Mouse (Mus musculus): Measurements from ENCODE around the gene Lzts3. TPM values are rescaled to one million over a fixed set of nuclear protein-coding genes. Genes with fewer than 3 reads are reported as not detected.
"Not testable (repeated sequence)": the region's sequence is repeated elsewhere in the genome, so short reads cannot be mapped to it uniquely, and the experiment has no call there.

Lzts3 gene
- polyA plus RNA-seq, 1 experiment: 11.1 TPM

GRCm38 (mm10) chr2:130663342-130663741, 20.7 kb upstream of the Lzts3 start:
- no peak for DNase-seq
- no peak overlapping the region for H3K4me3 ChIP-seq (replicated peaks; ENCODE audit: extremely low read depth, low read depth, low read length)
- peaks cover 9% of the 10 kb centered on the region; the same call in 1 of the 2 replicates for H3K4me1 ChIP-seq (ENCODE audit: control insufficient read depth, insufficient read depth, low read length)
- 88% methylated on average over 11 of the region's 11 CpGs for WGBS
- no peak for TF ChIP-seq POLR2A (IDR thresholded peaks at IDR 0.05; ENCODE audit: borderline replicate concordance, extremely low read depth, low read depth, low read length)
- no peak for TF ChIP-seq CTCF (IDR thresholded peaks at IDR 0.05; ENCODE audit: insufficient read depth, low read length)

GRCm38 (mm10) chr2:130658530-130658929, 15.9 kb upstream of the Lzts3 start:
- no peak for DNase-seq
- H3K4me3 ChIP-seq (replicated peaks; ENCODE audit: extremely low read depth, low read depth, low read length): no peak overlapping the region
- WGBS: 94% methylated on average over 10 of the region's 10 CpGs
- no peak for TF ChIP-seq CTCF (IDR thresholded peaks at IDR 0.05; ENCODE audit: insufficient read depth, low read length)
- TF ChIP-seq POLR2A (IDR thresholded peaks at IDR 0.05; ENCODE audit: borderline replicate concordance, extremely low read depth, low read depth, low read length): no peak
- H3K4me1 ChIP-seq (ENCODE audit: control insufficient read depth, insufficient read depth, low read length): peaks cover 3% of the 10 kb centered on the region; the same call in 1 of the 2 replicates

DNA sequence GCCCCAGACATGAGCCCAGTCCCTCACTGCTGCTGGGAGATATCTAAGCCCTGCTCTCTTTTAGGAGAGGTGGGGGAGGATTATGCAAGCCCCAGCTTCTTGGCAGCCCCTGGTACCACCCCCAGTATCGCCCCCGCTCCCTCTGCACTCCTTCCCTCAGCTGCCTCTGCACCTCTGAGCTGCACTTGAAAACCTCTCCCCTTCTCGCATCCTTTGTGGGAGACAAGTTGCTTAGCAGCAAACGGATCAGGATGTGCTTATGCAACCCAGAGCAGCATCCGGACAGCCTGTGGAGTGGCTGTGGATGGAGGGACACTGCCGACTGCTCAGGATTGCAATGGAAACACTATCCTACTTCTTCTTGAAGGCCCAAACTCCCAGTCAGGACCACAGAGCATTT, 14.9 kb upstream of the Lzts3 start:
- no peak for TF ChIP-seq CTCF (IDR thresholded peaks at IDR 0.05; ENCODE audit: insufficient read depth, low read length)
- TF ChIP-seq POLR2A (IDR thresholded peaks at IDR 0.05; ENCODE audit: borderline replicate concordance, extremely low read depth, low read depth, low read length): no peak
- Histone ChIP-seq H3K4me1 (ENCODE audit: control insufficient read depth, insufficient read depth, low read length) (no peaks in the 10 kb centered on the region), H3K4me3 (replicated peaks; ENCODE audit: extremely low read depth, low read depth, low read length) (no peak overlapping the region)
- WGBS: 85% methylated on average over 6 of the region's 6 CpGs
- DNase-seq: no peak

- no peak for DNase-seq
- no peak overlapping the region for H3K4me3 ChIP-seq (replicated peaks; ENCODE audit: extremely low read depth, low read depth, low read length)
- TF ChIP-seq POLR2A (IDR thresholded peaks at IDR 0.05; ENCODE audit: borderline replicate concordance, extremely low read depth, low read depth, low read length): no peak
- no peak for TF ChIP-seq CTCF (IDR thresholded peaks at IDR 0.05; ENCODE audit: insufficient read depth, low read length)
- WGBS: 93% methylated on average over 9 of the region's 9 CpGs
- no peaks in the 10 kb centered on the region for H3K4me1 ChIP-seq (ENCODE audit: control insufficient read depth, insufficient read depth, low read length)
Observed at GRCm38 (mm10) chr2:130656536-130656935, 13.9 kb upstream of the Lzts3 start.

DNA sequence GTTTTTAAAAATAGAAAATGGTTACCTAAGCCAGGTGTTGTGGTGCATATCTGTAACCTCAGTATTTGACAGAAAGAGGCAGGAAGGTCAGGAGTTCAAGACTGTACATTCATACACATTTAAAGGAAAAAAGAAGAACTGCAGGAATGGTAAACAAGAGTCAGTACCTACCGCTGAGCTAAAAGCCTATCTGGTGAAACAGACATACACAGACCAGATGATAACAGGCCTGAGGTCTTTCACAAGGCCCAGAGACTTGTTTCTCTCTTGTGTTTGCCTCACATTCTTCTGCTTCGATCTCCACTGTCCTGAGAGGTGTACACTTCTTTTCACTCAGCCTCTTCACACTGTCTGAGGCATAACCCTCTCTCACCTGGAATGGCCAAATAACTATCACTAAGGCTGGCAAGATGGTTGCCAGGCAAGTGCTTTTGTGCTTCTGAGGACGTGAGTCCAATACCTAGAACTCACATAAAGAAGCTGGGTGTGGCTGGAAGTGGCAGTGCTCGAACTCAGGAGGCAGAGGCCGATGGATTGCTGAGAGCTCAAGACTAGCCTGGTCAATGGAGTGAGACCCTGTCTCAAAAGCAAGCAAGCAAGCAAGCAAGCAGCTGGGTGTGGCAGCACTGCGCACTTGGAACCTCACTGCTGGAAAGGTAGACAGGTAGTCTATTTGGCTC, 13.2 kb upstream of the Lzts3 start:
- WGBS: 88% methylated on average over 6 of the region's 6 CpGs
- DNase-seq: no peak
- TF ChIP-seq POLR2A (IDR thresholded peaks at IDR 0.05; ENCODE audit: borderline replicate concordance, extremely low read depth, low read depth, low read length): no peak
- Histone ChIP-seq H3K4me3 (replicated peaks; ENCODE audit: extremely low read depth, low read depth, low read length) (no peak overlapping the region), H3K4me1 (ENCODE audit: control insufficient read depth, insufficient read depth, low read length) (no peaks in the 10 kb centered on the region)

- WGBS: 78% methylated on average over 1 of the region's 1 CpGs
- no peak for DNase-seq
- TF ChIP-seq POLR2A (IDR thresholded peaks at IDR 0.05; ENCODE audit: borderline replicate concordance, extremely low read depth, low read depth, low read length): no peak
- TF ChIP-seq CTCF (IDR thresholded peaks at IDR 0.05; ENCODE audit: insufficient read depth, low read length): no peak
- H3K4me3 ChIP-seq (replicated peaks; ENCODE audit: extremely low read depth, low read depth, low read length): no peak overlapping the region
- no peaks in the 10 kb centered on the region for H3K4me1 ChIP-seq (ENCODE audit: control insufficient read depth, insufficient read depth, low read length)
Observed at GRCm38 (mm10) chr2:130653760-130654159, 11.2 kb upstream of the Lzts3 start.

GRCm38 (mm10) chr2:130653303-130653702, 10.7 kb upstream of the Lzts3 start:
- TF ChIP-seq POLR2A (IDR thresholded peaks at IDR 0.05; ENCODE audit: borderline replicate concordance, extremely low read depth, low read depth, low read length) (no peak), CTCF (IDR thresholded peaks at IDR 0.05; ENCODE audit: insufficient read depth, low read length) (no peak)

DNA sequence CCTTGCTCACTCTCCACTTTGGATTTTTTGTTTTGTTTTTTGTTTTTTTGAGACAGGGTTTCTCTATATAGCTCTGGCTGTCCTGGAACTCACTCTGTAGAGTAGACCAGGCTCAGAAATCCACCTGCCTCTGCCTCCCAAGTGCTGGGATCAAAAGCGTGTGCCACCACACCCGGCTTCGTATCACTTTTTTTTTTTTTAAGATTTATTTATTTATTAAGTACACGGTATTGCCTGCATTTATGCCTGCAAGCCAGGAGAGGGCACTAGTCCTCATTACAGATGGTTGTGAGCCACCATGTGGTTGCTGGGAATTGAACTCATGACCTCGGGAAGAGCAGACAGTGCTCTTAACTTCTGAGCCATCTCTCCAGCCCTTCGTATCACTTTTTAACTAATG, 6.4 kb upstream of the Lzts3 start:
- DNase-seq; H3K4me1 ChIP-seq (ENCODE audit: control insufficient read depth, insufficient read depth, low read length); H3K4me3 ChIP-seq (replicated peaks; ENCODE audit: extremely low read depth, low read depth, low read length): not testable (repeated sequence)
- WGBS: 77% methylated on average over 6 of the region's 6 CpGs

More at GRCm38 (mm10) chr2:130653303-130653702, 10.7 kb upstream of the Lzts3 start:
- Histone ChIP-seq H3K4me3 (replicated peaks; ENCODE audit: extremely low read depth, low read depth, low read length) (no peak overlapping the region), H3K4me1 (ENCODE audit: control insufficient read depth, insufficient read depth, low read length) (no peaks in the 10 kb centered on the region)
- DNase-seq: no peak
- 91% methylated on average over 2 of the region's 2 CpGs for WGBS

DNA sequence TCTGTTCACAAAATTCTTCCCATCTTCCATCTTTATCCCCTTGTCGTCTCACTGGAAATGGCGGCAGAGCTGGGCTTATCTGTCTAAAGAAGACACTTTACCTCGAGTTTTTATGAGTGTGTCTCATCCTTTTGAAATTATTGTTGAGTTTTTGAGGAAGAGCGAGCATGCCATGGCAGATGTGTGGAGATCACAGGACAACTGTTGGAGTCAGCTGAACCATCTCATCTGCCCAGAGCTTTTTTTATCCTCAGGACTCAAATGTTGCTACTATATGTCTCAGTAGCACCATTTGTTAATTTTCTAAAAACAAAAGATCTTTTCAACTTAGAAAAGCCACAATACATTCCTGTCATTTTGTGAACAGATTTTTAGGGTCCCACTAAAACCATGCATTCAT, 2.6 kb upstream of the Lzts3 start:
- Histone ChIP-seq H3K4me3 (replicated peaks; ENCODE audit: extremely low read depth, low read depth, low read length) (no peak overlapping the region), H3K4me1 (ENCODE audit: control insufficient read depth, insufficient read depth, low read length) (peaks cover 3% of the 10 kb centered on the region)
- DNase-seq: no peak
- TF ChIP-seq CTCF (IDR thresholded peaks at IDR 0.05; ENCODE audit: insufficient read depth, low read length): no peak
- no peak for TF ChIP-seq POLR2A (IDR thresholded peaks at IDR 0.05; ENCODE audit: borderline replicate concordance, extremely low read depth, low read depth, low read length)
- 80% methylated on average over 4 of the region's 4 CpGs for WGBS

DNA sequence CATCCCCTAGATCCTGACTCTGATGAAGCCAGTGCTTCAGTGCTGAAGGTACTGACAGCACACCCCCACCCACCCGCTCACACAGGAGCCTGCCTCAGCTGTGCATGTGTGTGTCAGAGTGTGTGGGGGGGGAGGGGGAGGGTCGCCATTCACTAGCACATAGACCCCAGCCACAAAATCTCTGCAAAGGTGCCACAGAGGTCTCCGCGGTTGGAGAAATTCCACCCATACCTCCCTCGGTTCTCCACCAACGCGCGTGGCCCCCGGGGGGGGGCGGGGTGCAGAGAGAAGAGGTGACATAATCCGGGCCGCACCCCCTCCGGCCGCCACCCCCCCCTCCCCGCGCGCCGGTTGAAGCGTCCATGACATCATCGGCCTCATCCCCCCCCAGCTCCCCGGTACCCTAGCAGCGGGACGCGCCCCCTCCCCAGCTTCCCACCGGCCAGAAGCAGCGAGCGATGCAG, 374 bp downstream of the Lzts3 start:
- no peak for TF ChIP-seq CTCF (IDR thresholded peaks at IDR 0.05; ENCODE audit: insufficient read depth, low read length)
- TF ChIP-seq POLR2A (IDR thresholded peaks at IDR 0.05; ENCODE audit: borderline replicate concordance, extremely low read depth, low read depth, low read length): no peak
- Histone ChIP-seq H3K4me1 (ENCODE audit: control insufficient read depth, insufficient read depth, low read length) (peaks cover 3% of the 10 kb centered on the region), H3K4me3 (replicated peaks; ENCODE audit: extremely low read depth, low read depth, low read length) (peak overlapping the region; percentile 98)
- 0% methylated on average over 24 of the region's 27 CpGs for WGBS
- no peak for DNase-seq
